Mouse (Mus musculus) A20 (cell line): ENCODE data around the gene Olfr187.
"Not testable (repeated sequence)": the region's sequence is repeated elsewhere in the genome, so short reads cannot be mapped to it uniquely, and the experiment has no call there.

ENCODE experiments used
- DNase-seq: peaks from one replicate; pipeline ENCODE4 v3.0.0-alpha.2; 2011; ENCODE audit warnings: low read depth, low spot score

Olfr187 gene

DNA sequence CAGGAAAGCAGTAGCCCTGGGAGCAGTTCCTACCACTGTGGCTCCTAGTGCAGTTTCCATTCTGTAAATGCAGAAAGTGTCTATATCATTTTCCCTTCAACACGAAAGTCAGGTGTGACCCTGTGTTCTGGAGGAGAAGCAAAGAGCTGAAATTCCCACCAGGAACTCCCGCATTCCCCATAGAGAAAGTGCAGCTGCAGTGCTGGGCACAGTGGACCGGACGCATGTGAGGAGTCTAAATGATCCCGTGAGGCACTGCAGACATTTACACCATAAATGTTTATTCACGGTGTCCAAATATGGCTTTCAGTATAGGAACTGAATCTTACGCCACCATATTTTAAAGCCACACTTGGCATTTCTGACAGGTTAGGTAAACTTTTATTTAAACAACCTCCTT, at the start of gene Olfr187:
Gene Olfr187, minus strand, starts transcription at position 58 of the 400 bp plus-strand sequence.
- no peak for DNase-seq

DNA sequence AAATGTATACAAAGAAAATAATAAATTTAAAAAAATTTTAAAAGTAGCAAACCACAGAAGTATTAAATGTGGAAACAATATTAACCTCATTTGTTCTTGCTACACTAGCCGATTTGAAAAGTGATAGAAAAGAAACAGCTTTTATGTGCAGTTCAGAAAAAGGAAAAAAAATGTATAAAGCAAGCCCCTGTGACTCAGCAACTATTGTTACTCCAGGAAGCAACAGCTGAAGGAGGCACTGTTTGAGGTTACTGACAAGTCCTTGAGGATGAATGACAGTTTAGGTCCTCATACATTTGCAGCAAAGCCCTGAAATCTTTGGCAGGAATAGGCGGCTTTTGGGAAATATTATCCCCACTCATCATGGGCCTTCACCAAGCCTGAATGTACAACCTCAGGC, 41.5 kb upstream of the Olfr187 start:
- DNase-seq, result not testable (repeated sequence)

DNA sequence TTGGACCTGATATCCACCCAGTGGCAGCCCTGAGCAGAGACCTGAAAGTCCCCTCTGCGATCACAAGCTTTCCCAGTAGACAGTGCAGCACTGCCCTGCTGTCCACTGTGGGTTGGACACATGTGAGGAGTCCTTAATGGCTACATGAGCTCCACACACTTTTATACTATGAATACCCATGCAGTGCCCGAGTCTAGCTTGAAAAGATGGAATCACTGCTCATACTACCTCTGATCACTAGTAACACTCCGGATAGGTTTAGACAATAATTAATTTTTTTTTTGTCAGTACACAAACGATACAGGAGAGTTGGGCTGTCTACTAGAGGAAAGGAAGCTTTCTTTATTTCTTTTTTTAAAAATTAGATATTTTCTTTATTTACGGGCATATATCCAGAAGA, 38.3 kb upstream of the Olfr187 start, which contains the start of gene Olfr190:
Gene Olfr190, minus strand, starts transcription at position 101 of the 400 bp plus-strand sequence.
- DNase-seq, result no peak

DNA sequence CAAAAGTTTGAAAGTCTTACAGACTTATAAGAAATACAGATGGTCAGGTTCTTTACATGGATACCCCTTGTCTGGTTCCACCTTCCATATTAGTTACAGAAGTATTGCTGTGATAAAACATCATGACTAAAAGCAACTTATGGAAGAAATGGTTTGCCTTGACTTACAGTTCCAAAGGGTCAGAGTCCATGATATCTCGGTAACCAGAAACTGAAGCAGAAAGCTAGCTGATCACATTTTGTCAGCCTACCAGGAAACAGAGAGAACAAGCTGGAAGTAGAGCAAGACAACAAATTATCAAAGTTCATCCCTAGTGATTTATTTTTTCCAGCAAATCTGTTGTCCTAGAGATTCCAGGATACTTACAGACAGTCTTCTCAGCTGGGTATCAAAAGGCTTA, 34.0 kb upstream of the Olfr187 start:
- DNase-seq, result no peak

DNA sequence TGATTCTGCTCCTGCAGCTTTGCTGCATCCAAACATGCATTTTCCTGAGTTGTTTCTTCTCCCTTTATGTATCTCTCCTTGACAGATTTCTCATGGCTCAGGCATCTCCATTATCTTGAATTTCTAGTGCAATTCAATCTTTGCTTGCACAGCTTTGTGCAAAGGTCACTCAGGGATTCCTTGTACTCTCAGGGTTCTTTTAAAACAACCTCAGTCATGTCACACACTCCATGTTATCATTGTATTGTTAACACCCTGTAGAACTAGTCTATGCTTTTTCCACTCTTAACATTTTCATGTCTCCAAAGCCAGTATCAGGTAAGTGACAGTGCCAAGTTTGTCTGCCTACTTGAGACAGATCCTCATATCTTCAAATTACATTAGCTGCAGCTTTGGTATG, 32.2 kb upstream of the Olfr187 start:
- no peak for DNase-seq

DNA sequence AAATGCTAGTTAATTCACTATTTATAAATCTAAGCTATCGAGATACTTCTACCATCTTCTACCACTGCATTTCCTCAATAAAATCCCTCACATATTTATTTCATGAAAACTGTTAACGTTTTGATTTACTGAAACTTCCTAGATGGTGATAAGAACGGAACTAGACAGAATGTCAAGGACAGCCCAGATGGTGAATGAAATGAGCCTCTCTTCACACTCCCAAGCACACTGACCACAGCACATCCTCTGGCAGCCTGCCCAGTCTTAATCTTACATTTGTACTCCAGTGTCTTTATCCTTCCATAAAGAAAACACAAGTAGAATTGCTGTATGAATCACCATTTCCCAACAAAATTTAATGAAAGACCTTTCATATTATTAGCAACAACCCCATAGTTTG, 22.8 kb upstream of the Olfr187 start:
- DNase-seq, result not testable (repeated sequence)

DNA sequence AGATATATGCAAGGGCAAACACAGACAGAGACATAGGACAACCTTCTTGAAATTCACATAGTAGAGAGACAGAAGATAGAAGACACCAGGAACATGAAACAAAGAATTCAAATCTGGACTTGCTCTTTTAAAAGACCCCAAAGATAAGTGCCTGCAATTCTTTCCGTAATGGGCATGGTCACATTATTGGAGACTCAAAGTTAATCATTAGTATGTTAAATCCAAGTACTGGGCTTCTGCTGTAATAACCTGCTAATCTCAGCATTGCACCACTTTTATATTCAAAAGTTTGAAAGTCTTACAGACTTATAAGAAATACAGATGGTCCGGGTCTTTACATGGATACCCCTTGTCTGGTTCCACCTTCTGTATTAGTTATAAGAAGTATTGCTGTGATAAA, 9.7 kb upstream of the Olfr187 start:
- DNase-seq, result not testable (repeated sequence)

DNA sequence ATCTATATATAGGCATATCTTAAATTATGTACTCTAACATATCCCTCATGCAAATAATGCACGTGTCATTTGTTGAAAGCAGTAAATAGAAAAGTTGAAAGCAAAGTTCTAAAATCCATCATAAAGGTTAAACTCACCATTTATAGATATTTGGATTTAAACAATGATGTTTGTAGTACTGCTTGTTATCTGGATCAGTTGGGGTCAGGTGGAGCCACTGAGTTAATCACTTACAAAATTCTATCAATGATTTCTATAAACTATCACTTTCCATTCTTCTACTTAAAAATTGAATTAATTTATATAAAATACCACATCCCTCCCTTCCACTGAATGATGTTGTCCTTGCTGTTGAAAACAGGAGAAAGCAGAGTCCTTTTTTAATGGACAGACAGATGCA, 9.3 kb upstream of the Olfr187 start:
- no peak for DNase-seq

DNA sequence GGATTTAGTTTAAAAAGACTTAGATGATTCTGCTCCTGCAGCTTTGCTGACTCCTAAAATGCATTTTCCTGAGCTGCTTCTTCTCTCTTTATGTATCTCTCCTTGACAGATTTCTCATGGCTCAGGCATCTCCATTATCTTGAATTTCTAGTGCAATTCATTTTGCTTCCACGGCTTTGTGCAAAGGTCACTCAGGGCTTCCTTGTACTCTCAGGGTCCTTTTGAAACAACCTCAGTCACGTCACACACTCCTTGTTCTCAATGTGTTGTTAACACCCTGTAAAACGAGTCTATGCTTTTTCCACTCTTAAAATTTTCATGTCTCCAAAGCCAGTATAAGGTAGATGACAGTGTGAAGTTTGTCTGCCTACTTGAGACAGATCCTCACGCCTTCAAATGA, 8.0 kb upstream of the Olfr187 start:
- DNase-seq, result no peak

DNA sequence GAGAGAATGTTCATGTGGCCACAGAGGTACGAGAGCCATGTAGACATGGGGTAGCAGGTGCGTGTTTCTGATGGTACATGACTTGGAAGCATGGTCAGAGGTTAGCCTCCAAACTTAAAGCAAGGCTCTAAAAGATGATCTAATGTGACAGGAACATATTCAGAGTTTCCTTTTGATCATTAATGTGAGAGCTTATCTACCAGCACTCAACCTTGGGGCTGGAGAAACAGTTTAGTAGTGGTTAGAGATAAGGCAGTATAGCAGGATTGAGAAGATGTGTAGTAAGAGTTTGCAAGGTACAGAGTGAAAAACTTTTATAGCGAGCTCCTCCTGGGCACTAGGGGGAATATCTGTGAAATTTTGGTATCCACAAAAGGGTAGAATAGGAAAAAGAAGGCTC, 6.3 kb upstream of the Olfr187 start:
- no peak for DNase-seq

DNA sequence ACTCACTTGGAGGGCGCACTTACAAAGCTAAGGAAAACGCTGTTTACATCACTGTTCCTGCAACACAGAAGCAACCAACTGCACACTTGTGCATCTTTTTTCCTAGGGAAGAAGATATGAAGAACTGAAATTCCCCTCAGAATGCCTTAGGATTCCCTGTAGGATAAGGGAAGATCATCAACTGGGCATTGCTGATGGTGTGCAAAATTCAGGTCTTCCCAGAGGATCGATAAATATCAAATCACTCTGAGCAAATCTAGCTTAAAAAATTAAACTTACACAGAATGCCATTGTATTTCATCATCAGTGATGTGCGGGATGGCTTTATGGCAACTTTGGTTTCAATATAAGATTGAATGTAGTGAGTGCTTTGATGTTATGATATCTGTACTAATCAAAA, 9.4 kb downstream of the Olfr187 start, which contains the start of gene Olfr186:
Gene Olfr186, minus strand, starts transcription at position 101 of the 400 bp plus-strand sequence.
- no peak for DNase-seq

DNA sequence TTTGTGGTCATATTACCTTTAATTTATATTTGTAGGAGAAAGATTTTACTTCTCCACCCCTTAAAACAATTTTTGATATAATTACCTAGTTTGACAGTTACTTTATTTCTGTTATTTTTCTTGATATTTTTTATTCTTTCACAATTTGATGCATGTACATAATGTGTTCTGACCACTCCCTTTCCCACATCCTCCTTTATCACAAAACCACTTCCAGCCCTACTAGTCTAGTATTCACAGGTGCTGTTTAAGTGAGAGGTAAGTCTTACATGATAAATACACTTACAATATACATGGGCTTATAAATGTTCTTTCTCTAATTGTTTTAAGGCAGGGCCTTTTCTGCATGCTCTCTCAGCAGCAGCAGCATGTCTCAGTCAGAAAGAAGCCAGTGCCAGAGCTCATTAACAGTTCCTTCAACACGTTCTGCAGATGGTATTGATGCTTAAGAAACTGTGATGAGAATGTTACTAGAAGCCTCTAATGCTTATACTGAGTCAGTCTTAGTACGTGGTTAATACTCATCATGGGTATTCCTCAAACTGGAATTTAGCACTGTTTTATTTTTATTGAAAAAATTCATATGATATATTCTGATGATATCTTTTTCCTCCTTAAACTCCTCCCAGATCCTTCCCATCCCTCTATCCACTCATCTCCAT, 26.1 kb downstream of the Olfr187 start:
- no peak for DNase-seq

DNA sequence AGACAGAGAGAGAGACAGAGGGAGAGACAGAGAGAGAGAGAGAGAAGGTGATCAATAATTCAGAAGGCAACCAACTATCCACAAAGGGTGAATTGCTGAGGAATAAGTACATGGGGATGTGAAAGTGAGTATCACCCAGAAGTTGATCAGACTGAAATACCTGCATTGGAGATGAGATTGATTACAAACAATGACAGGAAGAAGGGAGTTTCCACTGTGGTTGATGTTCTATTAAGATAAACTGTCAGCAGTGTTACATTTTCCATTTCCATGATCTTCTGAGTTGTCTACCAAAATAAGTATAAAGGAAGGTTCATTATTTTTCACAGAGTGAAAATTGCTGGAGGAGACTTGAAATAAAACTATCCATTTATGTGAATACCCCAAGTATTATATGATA, 32.4 kb downstream of the Olfr187 start:
- DNase-seq, result no peak

DNA sequence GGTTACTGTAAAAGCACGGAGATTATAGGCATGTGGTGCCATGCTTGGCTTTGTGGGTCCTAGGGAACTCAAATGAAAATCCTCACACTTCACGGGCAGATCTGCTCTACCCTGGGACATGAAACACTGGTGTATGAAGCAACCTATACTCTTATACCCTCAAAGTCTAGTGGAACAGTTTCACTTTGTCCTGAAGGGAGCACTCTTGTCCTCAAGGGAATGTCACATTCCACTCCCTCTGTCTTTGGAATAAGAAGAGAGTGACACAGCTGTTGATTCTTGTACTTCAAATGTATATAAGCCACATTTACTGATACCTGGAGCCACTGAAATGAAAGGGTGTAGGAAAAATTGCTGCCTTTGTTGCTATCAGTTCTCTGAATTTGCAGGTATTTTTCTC, 44.5 kb downstream of the Olfr187 start, which contains the start of gene Olfr183:
Gene Olfr183, plus strand, starts transcription at position 301 of the 400 bp plus-strand sequence.
- DNase-seq, result no peak
